Mouse (Mus musculus) heart, embryonic 11.5 days (tissue): ENCODE data around the gene Kiss1r. TPM values are rescaled to one million over a fixed set of nuclear protein-coding genes. Genes with fewer than 3 reads are reported as not detected.

Source experiments
- polyA plus RNA-seq: library from polyadenylated mRNA; unstranded; fragments of >200 nt; fragmentation: Nextera tagmentation; extraction: Ambion mirVana; gene quantifications from 2 replicates; pipeline ENCODE4 v1.2.1, GENCODE M21; 2014

Kiss1r gene
- polyA plus RNA-seq, 1 experiment from 2014 or later, result 0.31 TPM

Other genes with a start within 250 kb of the Kiss1r start
- 47.4 and 48.6 TPM in 2 replicates for gene Tpgs1, start 247.6 kb upstream of the Kiss1r start, polyA plus RNA-seq
- 159 and 164 TPM in 2 replicates for gene Cdc34, start 234.8 kb upstream of the Kiss1r start, polyA plus RNA-seq
- 0.40 and 1.0 TPM in 2 replicates for gene Gzmm, start 228.0 kb upstream of the Kiss1r start, polyA plus RNA-seq
- gene Bsg, start 212.5 kb upstream of the Kiss1r start, polyA plus RNA-seq, result 1,233 and 1,252 TPM in 2 replicates
- 0.13 and 0.14 TPM in 2 replicates for gene Hcn2, start 200.3 kb upstream of the Kiss1r start, polyA plus RNA-seq
- gene Polrmt, start 170.4 kb upstream of the Kiss1r start, polyA plus RNA-seq, result 22.7 and 23.6 TPM in 2 replicates
- gene Fgf22, start 161.9 kb upstream of the Kiss1r start, polyA plus RNA-seq, result 0.26 TPM in 1 of 2 replicates, not detected in the other
- 63.1 and 69.0 TPM in 2 replicates for gene Rnf126, start 150.0 kb upstream of the Kiss1r start, polyA plus RNA-seq
- 11.4 TPM in 2 replicates for gene Fstl3, start 139.7 kb upstream of the Kiss1r start, polyA plus RNA-seq
- gene Prss57, start 126.0 kb upstream of the Kiss1r start, polyA plus RNA-seq, result not detected in 2 replicates
- 66.6 and 70.1 TPM in 2 replicates for gene Palm, start 123.4 kb upstream of the Kiss1r start, polyA plus RNA-seq
- 0.63 and 0.89 TPM in 2 replicates for gene Misp, start 96.0 kb upstream of the Kiss1r start, polyA plus RNA-seq
- gene Ptbp1, start 62.5 kb upstream of the Kiss1r start, polyA plus RNA-seq, result 112 TPM in 2 replicates
- 2.5 and 3.9 TPM in 2 replicates for gene Prtn3, start 42.5 kb upstream of the Kiss1r start, polyA plus RNA-seq
- gene Plppr3, start 42.3 kb upstream of the Kiss1r start, polyA plus RNA-seq, result 14.1 and 14.3 TPM in 2 replicates
- 0.31 and 0.49 TPM in 2 replicates for gene Elane, start 30.7 kb upstream of the Kiss1r start, polyA plus RNA-seq
- gene Cfd, start 26.1 kb upstream of the Kiss1r start, polyA plus RNA-seq, result not detected in 2 replicates
- gene Med16, start 8.0 kb upstream of the Kiss1r start, polyA plus RNA-seq, result 30.9 and 32.0 TPM in 2 replicates
- gene Gm26602, start 6.1 kb upstream of the Kiss1r start, polyA plus RNA-seq, result 8.1 TPM in 1 of 2 replicates, not detected in the other
- 87.6 and 89.2 TPM in 2 replicates for gene R3hdm4, start 4.2 kb downstream of the Kiss1r start, polyA plus RNA-seq
- gene Arid3a, start 10.1 kb downstream of the Kiss1r start, polyA plus RNA-seq, result 4.3 and 12.7 TPM in 2 replicates
- gene Wdr18, start 43.2 kb downstream of the Kiss1r start, polyA plus RNA-seq, result 89.8 and 97.6 TPM in 2 replicates
- 0.19 and 0.20 TPM in 2 replicates for gene Grin3b, start 53.7 kb downstream of the Kiss1r start, polyA plus RNA-seq
- 12.8 and 15.6 TPM in 2 replicates for gene Tmem259, start 67.4 kb downstream of the Kiss1r start, polyA plus RNA-seq
- 405 and 420 TPM in 2 replicates for gene Cnn2, start 71.6 kb downstream of the Kiss1r start, polyA plus RNA-seq
- 2.1 and 2.8 TPM in 2 replicates for gene Abca7, start 79.5 kb downstream of the Kiss1r start, polyA plus RNA-seq
- 6.2 and 7.5 TPM in 2 replicates for gene Arhgap45, start 99.7 kb downstream of the Kiss1r start, polyA plus RNA-seq
- 160 and 182 TPM in 2 replicates for gene Polr2e, start 122.8 kb downstream of the Kiss1r start, polyA plus RNA-seq
- gene Gpx4, start 130.2 kb downstream of the Kiss1r start, polyA plus RNA-seq, result 711 and 729 TPM in 2 replicates
- 8.4 and 9.6 TPM in 2 replicates for gene Sbno2, start 188.6 kb downstream of the Kiss1r start, polyA plus RNA-seq
- 16.5 and 20.0 TPM in 2 replicates for gene Stk11, start 198.8 kb downstream of the Kiss1r start, polyA plus RNA-seq
- gene Atp5d, start 221.7 kb downstream of the Kiss1r start, polyA plus RNA-seq, result 772 and 785 TPM in 2 replicates
- 2.5 and 2.7 TPM in 2 replicates for gene Cbarp, start 223.9 kb downstream of the Kiss1r start, polyA plus RNA-seq
- gene Midn, start 231.3 kb downstream of the Kiss1r start, polyA plus RNA-seq, result 29.5 and 31.9 TPM in 2 replicates
- 49.1 and 52.7 TPM in 2 replicates for gene Cirbp, start 249.0 kb downstream of the Kiss1r start, polyA plus RNA-seq